Mouse (Mus musculus): ENCODE data around the gene Ttc7. TPM values are rescaled to one million over a fixed set of nuclear protein-coding genes. Genes with fewer than 3 reads are reported as not detected.

Ttc7 gene
- polyA plus RNA-seq, 1 experiment: 15.8 TPM

DNA sequence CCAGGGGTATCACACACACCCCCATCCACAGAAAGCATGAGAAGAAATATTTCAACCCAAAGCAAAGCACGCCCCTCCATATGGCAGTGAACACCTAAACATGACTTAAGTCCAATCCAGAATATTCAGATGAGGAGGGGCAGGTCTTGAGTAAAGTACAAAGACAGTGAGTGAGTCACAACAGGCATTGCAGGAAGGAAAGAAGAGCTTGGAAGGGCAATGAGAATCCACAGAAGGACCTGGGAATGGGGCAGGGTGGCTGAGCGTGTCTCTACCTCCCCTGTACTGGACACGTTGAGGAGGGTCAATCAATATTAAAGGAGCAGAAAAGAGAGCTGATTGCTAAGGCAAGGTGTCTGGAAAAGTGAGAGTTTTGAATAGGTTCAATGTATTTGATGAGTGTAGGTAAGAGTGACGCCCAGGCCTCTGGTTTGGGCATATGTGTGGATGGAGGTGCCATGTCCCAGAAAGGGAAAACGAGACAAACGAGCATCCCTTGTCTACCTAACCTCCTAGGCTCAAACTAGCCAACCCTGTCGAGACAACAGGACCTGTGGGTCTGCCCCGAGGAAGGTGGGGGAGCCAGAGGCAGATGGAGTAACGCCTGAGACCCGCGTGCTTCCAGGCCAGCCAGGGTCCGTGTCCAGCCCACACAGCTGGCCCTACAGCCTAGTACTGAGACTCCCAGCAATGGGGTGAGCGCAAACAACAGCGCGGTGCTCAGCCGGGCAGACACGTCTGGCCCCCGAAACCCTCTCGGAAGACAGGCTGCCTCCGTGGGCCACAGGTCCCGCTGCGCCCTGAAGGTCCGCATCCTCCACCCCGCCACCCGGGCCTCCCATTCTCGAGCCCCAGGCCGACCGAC lies 17.5 kb upstream of the Ttc7 start:
- no peaks in the 10 kb centered on the region for H3K4me1 ChIP-seq (ENCODE audit: control insufficient read depth, insufficient read depth, low read length)
- no peak for TF ChIP-seq CTCF (IDR thresholded peaks at IDR 0.05; ENCODE audit: borderline replicate concordance, insufficient read depth, low read length)
- TF ChIP-seq POLR2A (IDR thresholded peaks at IDR 0.05; ENCODE audit: low read depth, low read length): peak; percentile 47
- H3K4me3 ChIP-seq (ENCODE audit: insufficient read depth, low read length): peak overlapping the region; percentile 86
- peak overlapping the region; percentile 5 for H3K27ac ChIP-seq (ENCODE audit: insufficient read depth, low read length)

DNA sequence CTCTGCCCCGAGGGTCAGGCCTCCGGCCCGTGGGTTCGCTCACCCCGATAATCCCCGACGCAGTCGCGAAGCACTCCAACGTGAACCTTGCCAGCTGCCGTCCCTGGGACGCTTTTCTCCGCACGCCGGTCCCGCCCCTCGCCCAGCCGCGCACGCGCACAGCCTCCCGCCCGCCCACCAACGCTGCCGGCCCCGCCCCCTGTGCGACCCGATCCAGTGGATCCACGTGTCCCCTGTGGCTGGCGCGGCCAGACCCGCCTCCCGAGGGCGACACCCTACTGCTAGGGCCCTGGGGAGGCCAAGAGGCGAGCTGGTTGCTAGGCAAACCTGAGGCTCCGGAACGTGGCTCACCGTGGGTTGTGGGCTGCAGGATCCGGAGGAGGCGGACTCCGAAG lies 16.9 kb upstream of the Ttc7 start, which contains the start of gene Mcfd2:
TSS of gene Mcfd2 (minus strand) at position 144 of the 395 bp plus-strand sequence.
- TF ChIP-seq POLR2A (IDR thresholded peaks at IDR 0.05; ENCODE audit: low read depth, low read length): peak; percentile 77
- no peak for TF ChIP-seq CTCF (IDR thresholded peaks at IDR 0.05; ENCODE audit: borderline replicate concordance, insufficient read depth, low read length)
- H3K27ac ChIP-seq (ENCODE audit: insufficient read depth, low read length): peak within 1 kb of the TSS; percentile 5
- H3K4me3 ChIP-seq (ENCODE audit: insufficient read depth, low read length): peak within 1 kb of the TSS; percentile 86
- H3K4me1 ChIP-seq (ENCODE audit: control insufficient read depth, insufficient read depth, low read length): no peaks in the 10 kb centered on the region

DNA sequence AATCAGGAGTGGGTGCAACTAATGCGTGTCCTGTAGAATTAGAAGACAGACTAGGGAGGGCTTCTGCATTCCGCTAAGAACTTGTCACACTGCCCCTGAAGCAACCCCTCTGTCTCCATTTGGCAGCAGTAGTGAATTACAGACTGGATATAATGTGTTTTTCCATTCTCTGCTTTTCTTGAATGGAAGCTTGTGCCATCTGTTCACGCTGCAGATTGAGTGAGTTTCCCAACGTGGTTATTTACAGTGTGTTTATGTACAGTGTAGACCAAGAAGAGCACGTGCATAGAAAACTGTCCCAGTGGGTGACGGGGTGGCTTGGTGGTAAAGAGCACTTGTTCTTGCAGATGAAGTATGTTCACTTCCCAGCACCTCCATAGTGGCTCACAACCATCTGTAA lies 13.2 kb upstream of the Ttc7 start:
- no peak overlapping the region for H3K4me3 ChIP-seq (ENCODE audit: insufficient read depth, low read length)
- H3K27ac ChIP-seq (ENCODE audit: insufficient read depth, low read length): no peak overlapping the region
- TF ChIP-seq CTCF (IDR thresholded peaks at IDR 0.05; ENCODE audit: borderline replicate concordance, insufficient read depth, low read length) (no peak), POLR2A (IDR thresholded peaks at IDR 0.05; ENCODE audit: low read depth, low read length) (no peak)
- H3K4me1 ChIP-seq (ENCODE audit: control insufficient read depth, insufficient read depth, low read length): no peaks in the 10 kb centered on the region

DNA sequence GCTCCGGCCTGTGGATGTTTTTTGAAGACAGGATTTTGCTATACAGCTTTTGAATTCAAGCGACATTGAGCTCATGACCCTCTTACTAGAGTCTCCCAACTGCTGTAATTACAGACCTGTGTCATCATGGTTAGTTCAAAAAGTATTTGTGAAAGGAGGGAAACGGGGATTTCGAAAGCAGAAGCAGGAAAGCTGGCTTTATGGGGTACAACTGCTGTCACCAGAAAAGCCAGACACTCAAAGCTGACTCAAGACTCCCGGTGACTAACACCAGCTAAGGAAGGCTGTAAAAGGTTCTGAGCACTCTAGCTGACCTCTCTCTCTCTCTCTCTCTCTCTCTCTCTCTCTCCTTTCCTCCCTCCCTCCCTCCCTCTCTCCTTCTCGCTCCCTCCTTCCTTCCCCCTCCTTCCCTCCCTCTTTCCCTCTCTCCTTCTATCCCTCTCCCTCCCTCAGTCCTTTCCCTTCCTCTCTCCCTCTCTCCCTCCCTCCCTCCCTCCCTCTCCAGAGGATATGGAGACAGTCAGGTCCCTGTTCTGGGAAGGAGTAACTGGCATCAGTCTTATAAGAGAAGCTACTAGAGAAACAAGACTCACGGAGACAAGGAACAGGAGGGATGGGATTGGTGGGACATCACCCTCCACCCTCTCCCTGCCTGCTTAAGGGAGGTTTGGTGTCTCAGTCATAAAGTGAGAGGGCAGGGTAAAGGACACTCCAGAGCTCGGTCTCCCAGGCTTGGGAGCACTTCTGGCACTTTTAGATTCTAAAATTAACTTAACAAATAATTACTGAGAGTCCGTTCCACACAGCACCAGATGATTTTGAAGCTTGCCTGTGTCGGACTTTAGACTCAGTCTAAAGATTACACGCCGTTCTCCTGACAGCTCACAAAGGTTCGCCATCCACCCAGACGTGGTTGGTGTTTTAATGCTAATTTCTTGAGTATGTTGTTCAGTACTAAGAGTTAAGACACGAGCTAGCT lies 7.0 kb upstream of the Ttc7 start:
- peak overlapping the region; percentile 78 for H3K27ac ChIP-seq (ENCODE audit: insufficient read depth, low read length)
- peaks cover 6% of the 10 kb centered on the region for H3K4me1 ChIP-seq (ENCODE audit: control insufficient read depth, insufficient read depth, low read length)
- TF ChIP-seq POLR2A (IDR thresholded peaks at IDR 0.05; ENCODE audit: low read depth, low read length) (no peak), CTCF (IDR thresholded peaks at IDR 0.05; ENCODE audit: borderline replicate concordance, insufficient read depth, low read length) (no peak)
- H3K4me3 ChIP-seq (ENCODE audit: insufficient read depth, low read length): no peak overlapping the region

DNA sequence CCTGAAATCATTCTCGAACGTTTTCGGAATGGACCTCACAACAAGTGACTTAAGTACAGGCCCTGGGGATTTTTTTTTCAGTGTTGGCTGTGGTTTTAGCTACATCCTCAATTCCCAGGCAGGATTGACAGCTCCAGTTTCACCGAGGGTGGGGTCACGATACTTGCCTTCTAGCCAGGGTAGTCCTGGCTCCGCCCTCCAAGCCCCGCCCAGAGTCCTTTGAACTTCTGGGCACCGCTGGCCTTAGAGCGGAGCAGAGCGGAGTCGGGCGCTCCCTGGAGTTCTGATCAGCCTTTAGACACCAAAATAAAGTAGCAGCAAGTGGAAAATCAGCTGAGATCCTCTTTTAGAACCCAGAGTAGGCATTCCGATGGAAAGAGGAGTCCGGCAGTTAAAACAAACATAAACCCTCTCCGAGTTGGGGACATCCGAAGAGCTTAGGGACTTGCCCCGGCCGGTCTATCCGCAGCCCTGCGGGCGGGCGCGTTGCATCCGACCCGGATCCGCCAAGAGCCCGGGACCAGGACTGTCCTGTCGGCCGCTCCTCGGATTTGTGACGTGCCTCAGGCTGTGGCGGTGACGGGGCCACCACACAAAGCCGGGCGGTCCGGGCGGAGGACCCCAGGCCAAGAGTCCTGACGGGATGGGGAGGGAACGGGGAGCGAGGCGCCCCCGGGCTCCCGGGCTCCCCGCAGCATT lies 530 bp upstream of the Ttc7 start:
- peak overlapping the region; percentile 58 for H3K4me3 ChIP-seq (ENCODE audit: insufficient read depth, low read length)
- H3K4me1 ChIP-seq (ENCODE audit: control insufficient read depth, insufficient read depth, low read length): peaks cover 10% of the 10 kb centered on the region
- no peak for TF ChIP-seq CTCF (IDR thresholded peaks at IDR 0.05; ENCODE audit: borderline replicate concordance, insufficient read depth, low read length)
- TF ChIP-seq POLR2A (IDR thresholded peaks at IDR 0.05; ENCODE audit: low read depth, low read length): peak; percentile 79
- H3K27ac ChIP-seq (ENCODE audit: insufficient read depth, low read length): peak overlapping the region; percentile 95

GRCm38 (mm10) chr17:87283055-87283754 lies 519 bp downstream of the Ttc7 start:
- H3K27ac ChIP-seq (ENCODE audit: insufficient read depth, low read length): no peak overlapping the region
- TF ChIP-seq POLR2A (IDR thresholded peaks at IDR 0.05; ENCODE audit: low read depth, low read length) (no peak), CTCF (IDR thresholded peaks at IDR 0.05; ENCODE audit: borderline replicate concordance, insufficient read depth, low read length) (no peak)

GRCm38 (mm10) chr17:87283755-87284481 lies 1.2 kb downstream of the Ttc7 start:
- peaks cover 10% of the 10 kb centered on the region for H3K4me1 ChIP-seq (ENCODE audit: control insufficient read depth, insufficient read depth, low read length)
- H3K4me3 ChIP-seq (ENCODE audit: insufficient read depth, low read length): peak overlapping the region; percentile 61
- H3K27ac ChIP-seq (ENCODE audit: insufficient read depth, low read length): no peak overlapping the region
- TF ChIP-seq CTCF (IDR thresholded peaks at IDR 0.05; ENCODE audit: borderline replicate concordance, insufficient read depth, low read length): no peak
- peak; percentile 75 for TF ChIP-seq POLR2A (IDR thresholded peaks at IDR 0.05; ENCODE audit: low read depth, low read length)

More at GRCm38 (mm10) chr17:87283055-87283754, 519 bp downstream of the Ttc7 start:
- H3K4me3 ChIP-seq (ENCODE audit: insufficient read depth, low read length): peak overlapping the region; percentile 61
- H3K4me1 ChIP-seq (ENCODE audit: control insufficient read depth, insufficient read depth, low read length): peaks cover 10% of the 10 kb centered on the region

- H3K4me3 ChIP-seq (ENCODE audit: insufficient read depth, low read length): peak overlapping the region; percentile 61; the same call in 1 of the 2 replicates
- H3K4me1 ChIP-seq (ENCODE audit: control insufficient read depth, insufficient read depth, low read length): peaks cover 10% of the 10 kb centered on the region
- TF ChIP-seq POLR2A (IDR thresholded peaks at IDR 0.05; ENCODE audit: low read depth, low read length): no peak
- no peak for TF ChIP-seq CTCF (IDR thresholded peaks at IDR 0.05; ENCODE audit: borderline replicate concordance, insufficient read depth, low read length)
These were observed 1.9 kb downstream of the Ttc7 start for GRCm38 (mm10) chr17:87284482-87285040.

More at GRCm38 (mm10) chr17:87284482-87285040, 1.9 kb downstream of the Ttc7 start:
- H3K27ac ChIP-seq (ENCODE audit: insufficient read depth, low read length): no peak overlapping the region

Data from embryonic fibroblast, embryonic 13.5 days (primary cell).